Mouse (Mus musculus) cortical plate, adult 2 months (tissue): ENCODE data around the gene Samd8. TPM values are rescaled to one million over a fixed set of nuclear protein-coding genes. Genes with fewer than 3 reads are reported as not detected.

Experiments used
- H3K27ac ChIP-seq: fragments of 200-500 bp; 2 replicates; pipeline ENCODE4 v1.5.1; 2012; ENCODE audit warnings: low read length, control low read depth, inconsistent platforms; ENCODE audit not compliant: insufficient read depth
- H3K4me1 ChIP-seq: fragments of 200-500 bp; 2 replicates; pipeline ENCODE4 v1.6.1; 2011; ENCODE audit warnings: low read length; ENCODE audit not compliant: control insufficient read depth, insufficient read depth
- H3K4me3 ChIP-seq: fragments of 200-500 bp; 2 replicates; pipeline ENCODE4 v1.5.1; 2011; ENCODE audit warnings: mild to moderate bottlenecking, low read length, control low read depth; ENCODE audit not compliant: insufficient read depth
- CTCF ChIP-seq: fragments of 200-500 bp; IDR thresholded peaks from 2 replicates; pipeline ENCODE4 v1.5.1; 2011; ENCODE audit warnings: mild to moderate bottlenecking, control low read depth, low read length; ENCODE audit not compliant: insufficient read depth; ENCODE audit errors: extremely low read depth
- POLR2A ChIP-seq: fragments of 200-500 bp; IDR thresholded peaks from 2 replicates; pipeline ENCODE4 v1.6.1; 2011; ENCODE audit warnings: mild to moderate bottlenecking, low read length, control low read depth; ENCODE audit not compliant: insufficient read depth; ENCODE audit errors: extremely low read depth
- polyA plus RNA-seq: library from polyadenylated mRNA; depleted of rRNA; stranded (reverse); fragments of >200 nt; gene quantifications from 2 replicates; pipeline ENCODE4 v1.2.3, GENCODE M21; 2012

Gene Samd8
- polyA plus RNA-seq, 1 experiment, result 36.1 TPM

DNA sequence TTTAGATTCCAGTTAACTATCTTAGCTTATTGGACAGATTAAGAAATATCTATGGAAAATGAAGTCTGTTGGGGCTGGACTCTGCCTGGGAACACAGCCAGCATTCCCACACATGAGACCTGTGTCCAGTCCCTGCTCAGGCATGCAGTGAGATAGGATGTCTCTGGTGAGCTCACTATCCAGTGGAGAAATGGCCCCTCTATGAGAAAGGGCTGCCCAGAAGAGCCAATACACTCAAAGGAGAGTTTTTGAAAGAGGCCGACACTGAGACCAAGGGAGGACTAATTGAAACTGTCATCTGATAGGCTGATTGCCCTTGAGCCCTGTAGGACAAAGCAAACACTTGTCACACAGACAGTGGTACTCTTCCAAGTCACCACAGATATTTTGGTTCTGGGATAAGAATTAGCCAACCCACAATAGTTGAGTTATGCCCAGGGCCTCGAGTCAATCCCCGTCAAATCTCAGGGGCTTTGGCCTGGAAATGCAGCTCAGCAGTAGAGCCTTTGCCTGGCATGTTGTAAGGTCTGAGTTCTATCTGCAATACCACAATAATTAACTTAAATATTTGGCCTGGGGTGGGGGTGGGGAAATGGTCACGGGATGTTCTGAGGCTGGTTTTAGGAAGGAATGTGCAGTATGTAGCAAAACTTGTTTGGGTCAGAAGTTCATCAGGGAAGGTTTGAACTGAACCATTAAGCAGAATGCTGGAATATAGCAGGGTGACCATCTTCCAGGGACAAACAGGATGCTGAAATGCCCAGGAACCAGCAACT, 29.7 kb upstream of the Samd8 start:
- TF ChIP-seq POLR2A (no peak), CTCF (no peak)
- no peak overlapping the region for H3K4me3 ChIP-seq
- H3K4me1 ChIP-seq, result no peaks in the 10 kb centered on the region
- H3K27ac ChIP-seq, result no peak overlapping the region

DNA sequence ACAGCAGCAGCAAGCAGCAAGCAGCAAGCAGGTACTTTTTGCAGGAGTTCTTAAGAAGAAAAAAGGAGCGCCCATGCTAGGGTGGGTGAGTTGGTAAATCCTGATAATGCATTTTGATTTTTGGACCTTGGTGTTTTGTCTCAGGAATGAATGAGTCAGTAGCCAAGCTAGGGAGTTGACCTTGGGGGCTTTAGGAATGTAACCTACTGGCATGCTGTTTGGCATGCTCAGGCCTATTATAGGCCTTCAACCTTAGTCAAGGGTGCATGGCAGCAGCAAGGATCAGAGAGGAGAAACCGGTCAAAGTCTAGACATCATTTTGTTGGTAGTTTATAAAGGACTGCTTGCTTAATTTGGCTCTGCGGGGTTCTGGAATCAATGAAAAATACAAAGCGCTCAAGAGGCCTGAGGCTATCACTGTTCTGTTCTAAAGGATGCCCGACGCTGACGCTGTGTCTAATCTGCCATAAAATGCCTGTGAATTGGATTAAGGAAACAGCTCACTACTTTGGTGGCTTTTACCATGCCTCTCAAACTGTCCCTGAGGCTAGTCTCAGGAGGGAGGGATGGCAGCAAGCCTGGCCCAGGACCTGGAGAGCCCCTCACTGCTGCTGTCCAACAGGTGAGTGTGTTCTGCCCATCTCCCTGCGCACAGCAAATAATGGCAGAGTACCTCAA, 28.2 kb upstream of the Samd8 start:
- Histone ChIP-seq H3K4me1 (no peaks in the 10 kb centered on the region), H3K4me3 (no peak overlapping the region), H3K27ac (no peak overlapping the region)
- no peak for TF ChIP-seq CTCF
- TF ChIP-seq POLR2A, result no peak

- H3K4me3 ChIP-seq, result no peak overlapping the region
- no peak for TF ChIP-seq POLR2A
- no peak for TF ChIP-seq CTCF
- peak overlapping the region; percentile 86 for H3K27ac ChIP-seq
- H3K4me1 ChIP-seq, result 0 out of 2 replicates have a peak, but pooled peaks cover 2% of the 10 kb centered on the region
These were observed 21.1 kb upstream of the Samd8 start for GRCm38 (mm10) chr14:21729031-21729732.

- Histone ChIP-seq H3K4me1 (0 out of 2 replicates have a peak, but pooled peaks cover 2% of the 10 kb centered on the region), H3K27ac (peak overlapping the region; percentile 24), H3K4me3 (no peak overlapping the region)
- TF ChIP-seq CTCF, result no peak
- TF ChIP-seq POLR2A, result no peak
These were observed 20.4 kb upstream of the Samd8 start for GRCm38 (mm10) chr14:21729936-21730335.

- Histone ChIP-seq H3K4me1 (0 out of 2 replicates have a peak, but pooled peaks cover 2% of the 10 kb centered on the region), H3K4me3 (no peak overlapping the region), H3K27ac (no peak overlapping the region)
- TF ChIP-seq CTCF (no peak), POLR2A (no peak)
These were observed 17.0 kb upstream of the Samd8 start for GRCm38 (mm10) chr14:21733131-21733905.

DNA sequence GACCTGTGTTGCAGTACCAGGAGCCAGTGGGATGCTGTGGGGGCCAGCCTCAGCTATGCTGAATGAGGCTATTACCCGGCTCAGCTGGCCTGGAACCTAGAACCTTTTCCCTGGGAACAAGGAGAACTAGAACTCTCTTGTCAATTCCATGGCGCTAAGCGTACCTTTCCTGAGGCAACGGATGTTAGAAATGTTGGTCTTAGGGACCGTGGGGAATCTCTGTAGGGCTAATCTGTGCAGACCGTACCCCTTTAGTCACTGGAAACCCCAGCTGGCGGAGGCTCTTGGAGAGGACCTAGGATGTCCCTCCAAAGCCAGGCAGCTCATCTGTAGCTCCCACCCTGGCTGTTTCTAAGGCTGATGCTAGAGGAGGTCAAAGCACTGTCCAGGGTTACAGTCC, 10.0 kb upstream of the Samd8 start:
- no peaks in the 10 kb centered on the region for H3K4me1 ChIP-seq
- no peak overlapping the region for H3K27ac ChIP-seq
- no peak overlapping the region for H3K4me3 ChIP-seq
- TF ChIP-seq POLR2A, result no peak
- TF ChIP-seq CTCF, result no peak

DNA sequence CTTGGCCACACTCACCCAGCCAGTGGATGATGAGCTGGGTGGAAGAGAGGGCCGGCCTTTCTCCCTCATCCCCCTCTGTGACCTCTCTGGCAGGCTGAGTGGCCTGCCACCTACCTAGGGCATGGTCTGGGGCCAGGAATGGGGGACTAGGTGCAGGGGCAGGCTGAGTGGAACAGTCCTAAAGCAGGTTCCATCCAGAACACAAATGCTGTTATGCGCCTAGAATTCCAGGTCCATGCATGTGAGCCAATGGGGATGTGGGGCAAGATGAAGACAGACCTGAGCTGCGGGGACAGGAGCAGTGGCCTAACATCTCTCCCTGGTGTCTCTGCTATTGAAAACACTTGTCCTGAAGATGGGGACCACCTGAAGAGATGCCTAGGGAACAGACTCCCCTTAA, 9.0 kb upstream of the Samd8 start:
- Histone ChIP-seq H3K4me1 (no peaks in the 10 kb centered on the region), H3K27ac (no peak overlapping the region), H3K4me3 (no peak overlapping the region)
- TF ChIP-seq POLR2A, result no peak
- no peak for TF ChIP-seq CTCF

DNA sequence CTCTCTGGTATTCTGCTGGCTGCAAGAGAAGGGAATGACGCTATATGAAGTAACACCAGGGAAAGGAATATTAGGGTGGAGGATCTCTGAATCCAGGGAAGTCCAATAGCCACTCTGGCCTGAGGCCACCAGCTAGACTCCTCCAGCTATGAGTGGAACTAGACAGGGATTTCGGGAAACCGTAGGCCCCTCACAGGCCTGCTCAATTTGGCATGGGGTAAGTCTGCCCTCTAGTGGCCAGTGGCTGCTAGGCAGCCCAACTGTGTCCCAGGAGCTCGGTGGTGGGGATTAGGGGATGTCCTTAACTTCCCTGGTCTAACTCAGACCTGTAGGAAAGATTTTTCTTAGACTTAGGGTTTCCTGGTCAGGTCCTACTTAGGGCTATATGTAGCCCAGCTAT, 8.5 kb upstream of the Samd8 start:
- H3K4me3 ChIP-seq, result no peak overlapping the region
- TF ChIP-seq POLR2A (no peak), CTCF (peak; percentile 95)
- no peak overlapping the region for H3K27ac ChIP-seq
- no peaks in the 10 kb centered on the region for H3K4me1 ChIP-seq

DNA sequence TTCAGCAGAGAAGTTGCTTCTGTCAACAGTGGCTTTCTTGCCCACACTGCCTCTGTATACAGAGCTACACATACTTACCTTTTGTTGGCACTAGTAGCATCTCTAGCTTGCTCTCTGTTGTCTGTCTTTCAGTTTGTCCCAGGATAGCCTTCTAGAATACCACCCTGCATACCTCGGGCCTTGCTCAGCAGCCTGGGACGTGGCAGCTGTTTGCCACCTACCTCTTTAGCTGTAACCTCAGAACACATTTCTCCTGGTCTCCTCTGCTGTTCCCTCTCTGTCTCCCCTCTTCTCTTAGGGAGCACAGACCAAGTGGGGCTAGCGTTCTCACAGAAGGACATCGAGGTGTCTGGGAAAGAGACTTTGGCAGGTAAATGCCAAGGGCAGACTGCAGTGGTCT, 7.9 kb upstream of the Samd8 start:
- no peak overlapping the region for H3K27ac ChIP-seq
- no peak overlapping the region for H3K4me3 ChIP-seq
- TF ChIP-seq CTCF (no peak), POLR2A (no peak)
- H3K4me1 ChIP-seq, result no peaks in the 10 kb centered on the region
